Mouse (Mus musculus): Measurements from ENCODE around the gene Tm2d1.

Gene Tm2d1

GRCm38 (mm10) chr4:98321371-98322111 is 61.6 kb downstream of the Tm2d1 start:
- no peak for DNase-seq (ENCODE audit: low spot score)

- no peak for DNase-seq (ENCODE audit: low spot score)
Measured at GRCm38 (mm10) chr4:98318769-98319168, 64.3 kb downstream of the Tm2d1 start.

- DNase-seq (ENCODE audit: low spot score): no peak
Measured at GRCm38 (mm10) chr4:98317149-98317548, 66.0 kb downstream of the Tm2d1 start.

Measured in layer of hippocampus, adult 9-10 months (tissue).